Mouse (Mus musculus) lung, adult 2 months (tissue): ENCODE measurements around the gene Mcm7. TPM values are rescaled to one million over a fixed set of nuclear protein-coding genes. Genes with fewer than 3 reads are reported as not detected.

Experiments used
- DNase-seq: peaks from one replicate; pipeline ENCODE4 v3.0.0; 2022
- H3K4me1 ChIP-seq: fragments of 200-500 bp; 2 replicates; pipeline ENCODE4 v1.6.1; 2011; ENCODE audit warnings: low read length; ENCODE audit not compliant: control insufficient read depth, insufficient read depth
- H3K4me3 ChIP-seq: fragments of 200-500 bp; replicated peaks from 2 replicates; pipeline ENCODE3; 2011; ENCODE audit warnings: low read depth, mild to moderate bottlenecking, control low read depth, low read length; ENCODE audit errors: extremely low read depth
- CTCF ChIP-seq: fragments of 200-500 bp; IDR thresholded peaks from 2 replicates; pipeline ENCODE4 v1.5.1; 2011; ENCODE audit warnings: mild to moderate bottlenecking, low read length, control low read depth; ENCODE audit not compliant: insufficient read depth
- POLR2A ChIP-seq: fragments of 200-500 bp; IDR thresholded peaks from 2 replicates; pipeline ENCODE4 v1.6.1; 2011; ENCODE audit warnings: low read depth, mild to moderate bottlenecking, control low read depth, low read length, borderline replicate concordance; ENCODE audit errors: extremely low read depth
- WGBS: fragments of 180-500 bp; shearing (Covaris S2); methylation state at CpG from one replicate; pipeline ENCODE4 v1.1.7; 2018; 5-methylcytosine and 5-hydroxymethylcytosine counted together
- polyA plus RNA-seq: library from polyadenylated mRNA; depleted of rRNA; stranded (reverse); fragments of >200 nt; gene quantifications from 2 replicates; pipeline ENCODE4 v1.2.3, GENCODE M21; 2012

Mcm7 gene
- polyA plus RNA-seq, 1 experiment: 22.1 TPM

- Histone ChIP-seq H3K4me1 (no peaks in the 10 kb centered on the region), H3K4me3 (peak within 1 kb of the TSS; percentile 93)
- TF ChIP-seq POLR2A (peak; percentile 85; the same call in 1 of the 2 replicates), CTCF (no peak)
- 1% methylated on average over 42 of the region's 42 CpGs for WGBS
- peak; percentile 96 for DNase-seq
These were observed 11.2 kb downstream of the Mcm7 start, which contains the start of gene Cops6 for GRCm38 (mm10) chr5:138160842-138161665. Gene Cops6, plus strand, starts transcription at chr5:138161071.

GRCm38 (mm10) chr5:138160224-138160762, 11.9 kb downstream of the Mcm7 start:
- Histone ChIP-seq H3K4me3 (no peak overlapping the region), H3K4me1 (no peaks in the 10 kb centered on the region)
- no peak for DNase-seq
- TF ChIP-seq POLR2A: no peak
- no peak for TF ChIP-seq CTCF
- WGBS: 59% methylated on average over 7 of the region's 7 CpGs

GRCm38 (mm10) chr5:138155443-138155976, 16.7 kb downstream of the Mcm7 start, which contains the start of gene Zfp113:
Gene Zfp113, minus strand, starts transcription at chr5:138155744.
- WGBS: under 1% methylated on average over 31 of the region's 31 CpGs

GRCm38 (mm10) chr5:138154390-138154789, 17.8 kb downstream of the Mcm7 start:
- WGBS: 56% methylated on average over 3 of the region's 3 CpGs
- no peak for TF ChIP-seq POLR2A
- TF ChIP-seq CTCF: no peak
- DNase-seq: no peak
- H3K4me1 ChIP-seq: 0 out of 2 replicates have a peak, but pooled peaks cover 2% of the 10 kb centered on the region
- no peak overlapping the region for H3K4me3 ChIP-seq

More at GRCm38 (mm10) chr5:138155443-138155976, 16.7 kb downstream of the Mcm7 start, which contains the start of gene Zfp113:
- H3K4me3 ChIP-seq: peak within 1 kb of the TSS; percentile 94
- DNase-seq: peak; percentile 79
- H3K4me1 ChIP-seq: 0 out of 2 replicates have a peak, but pooled peaks cover 2% of the 10 kb centered on the region
- TF ChIP-seq POLR2A: peak; percentile 89
- peak; percentile 97 for TF ChIP-seq CTCF

GRCm38 (mm10) chr5:138138585-138138984, 33.6 kb downstream of the Mcm7 start:
- H3K4me3 ChIP-seq: no peak overlapping the region
- DNase-seq: no peak
- WGBS: 58% methylated on average over 4 of the region's 4 CpGs
- TF ChIP-seq CTCF: no peak
- TF ChIP-seq POLR2A: no peak
- H3K4me1 ChIP-seq: no peaks in the 10 kb centered on the region

GRCm38 (mm10) chr5:138137935-138138549, 34.2 kb downstream of the Mcm7 start:
- DNase-seq: no peak
- peak; percentile 52; the same call in 1 of the 2 replicates for TF ChIP-seq CTCF
- TF ChIP-seq POLR2A: no peak
- H3K4me3 ChIP-seq: no peak overlapping the region
- no peaks in the 10 kb centered on the region for H3K4me1 ChIP-seq
- WGBS: 53% methylated on average over 8 of the region's 8 CpGs

GRCm38 (mm10) chr5:138137257-138137656, 35.0 kb downstream of the Mcm7 start:
- WGBS: 27% methylated on average over 4 of the region's 4 CpGs
- DNase-seq: no peak
- Histone ChIP-seq H3K4me3 (no peak overlapping the region), H3K4me1 (no peaks in the 10 kb centered on the region)
- no peak for TF ChIP-seq POLR2A
- no peak for TF ChIP-seq CTCF

- 82% methylated on average over 5 of the region's 5 CpGs for WGBS
- TF ChIP-seq POLR2A (no peak), CTCF (no peak)
- no peak for DNase-seq
- H3K4me3 ChIP-seq: no peak overlapping the region
- H3K4me1 ChIP-seq: no peaks in the 10 kb centered on the region
These were observed 39.7 kb downstream of the Mcm7 start for GRCm38 (mm10) chr5:138132425-138133064.

GRCm38 (mm10) chr5:138118041-138118440, 54.2 kb downstream of the Mcm7 start:
- no peak overlapping the region for H3K4me3 ChIP-seq
- DNase-seq: no peak
- H3K4me1 ChIP-seq: peaks cover 12% of the 10 kb centered on the region
- TF ChIP-seq CTCF: no peak
- no peak for TF ChIP-seq POLR2A
- 39% methylated on average over 3 of the region's 3 CpGs for WGBS
